In the genomic region with DNA sequence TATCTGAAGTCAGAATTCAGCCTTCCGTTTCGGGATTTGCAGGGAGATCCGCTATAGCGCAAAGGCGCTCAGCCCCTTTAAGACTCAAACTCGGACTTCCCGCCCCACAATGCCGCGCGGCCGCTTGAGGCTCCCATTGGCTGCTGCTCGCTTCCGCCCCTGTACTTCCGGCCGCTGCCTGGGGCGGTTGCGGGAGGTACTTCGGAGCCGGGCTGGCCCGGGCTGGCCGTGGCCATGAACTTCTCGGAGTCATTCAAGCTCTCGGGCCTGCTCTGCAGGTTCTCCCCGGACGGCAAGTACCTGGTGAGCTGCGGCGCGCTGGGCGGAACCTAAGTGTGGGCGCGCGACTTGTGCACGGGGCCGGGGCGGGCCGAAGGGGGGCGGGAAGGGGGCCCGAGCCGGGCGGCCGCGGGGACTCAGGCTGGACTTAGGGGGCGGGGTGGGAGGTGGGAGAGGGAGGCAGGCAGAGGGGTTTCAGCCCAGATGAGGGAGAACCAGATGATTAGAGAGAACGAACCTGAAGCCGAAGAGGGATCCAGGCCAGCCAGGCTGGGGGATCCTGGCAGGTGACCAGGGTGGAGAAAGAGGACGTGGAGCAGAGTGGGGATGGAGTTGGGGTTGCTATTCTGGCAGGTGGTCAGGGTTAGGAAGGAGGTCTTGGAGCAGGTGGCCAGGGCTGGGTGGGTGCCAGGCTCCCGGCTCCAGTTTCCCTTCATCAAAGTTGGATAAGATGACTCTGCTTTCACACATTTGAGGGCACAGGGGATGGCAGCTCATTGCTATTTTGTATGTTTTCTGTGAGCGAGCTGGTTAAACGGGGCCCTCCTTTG, we compare ENCODE assay signal across 8 mouse cellular contexts. TPM values are rescaled to one million over a fixed set of nuclear protein-coding genes. Genes with fewer than 3 reads are reported as not detected.
A peak's percentile ranks its signal among the peaks of the same experiment; 100 is the strongest.
DNase-seq lines count a peak whose midpoint lies in the region; ATAC-seq and TF ChIP-seq lines count a peak whose summit lies in the region.

Gene Wrap73, plus strand, starts transcription at position 162 of the 830 bp plus-strand sequence.

- no peaks in the 10 kb centered on the region for H3K9me3 ChIP-seq in forebrain, embryonic 13.5 days (replicated peaks)

- peak; percentile 59; the same call in 1 of the 2 replicates for TF ChIP-seq POLR2A in lung, adult 2 months (IDR thresholded peaks at IDR 0.05; ENCODE audit: borderline replicate concordance, extremely low read depth, low read depth, low read length)

- H3K4me3 ChIP-seq in forebrain, embryonic 13.5 days, result peak within 1 kb of the TSS; percentile 83
- H3K4me3 ChIP-seq in lung, adult 2 months (replicated peaks; ENCODE audit: extremely low read depth, low read depth, low read length), result peak within 1 kb of the TSS; percentile 99

- DNase-seq in ES-CJ7 (ENCODE audit: low read depth, low spot score), result peak; percentile 90
- DNase-seq in heart, postnatal 10 days, result peak; percentile 93 to 94
- DNase-seq in large intestine, adult 2 months (ENCODE audit: low read depth, low spot score), result peak; percentile 58
- peak; percentile 84 for DNase-seq in lung, adult 2 months
- peak; percentile 76 for DNase-seq in thymus, adult 18-20 months

- H3K4me1 ChIP-seq in forebrain, embryonic 13.5 days, result peaks cover 42% of the 10 kb centered on the region
- peaks cover 11% of the 10 kb centered on the region for H3K4me1 ChIP-seq in lung, adult 2 months (ENCODE audit: control insufficient read depth, insufficient read depth, low read length)

- H3K27me3 ChIP-seq in forebrain, embryonic 13.5 days, result peaks cover 44% of the 10 kb centered on the region

- H3K4me2 ChIP-seq in forebrain, embryonic 13.5 days, result peak within 1 kb of the TSS; percentile 86

- TF ChIP-seq CTCF in lung, adult 2 months (IDR thresholded peaks at IDR 0.05; ENCODE audit: insufficient read depth, low read length), result no peak

- H3K36me3 ChIP-seq in forebrain, embryonic 13.5 days (ENCODE audit: poor library complexity, severe bottlenecking), result peaks cover 14% of the 10 kb centered on the region

- peak within 1 kb of the TSS; percentile 81 for H3K9ac ChIP-seq in forebrain, embryonic 13.5 days

- 2% methylated on average over 48 of the region's 49 CpGs for WGBS in forebrain, embryonic 13.5 days
- under 1% methylated on average over 49 of the region's 49 CpGs for WGBS in large intestine, adult 2 months
- 2% methylated on average over 48 of the region's 49 CpGs for WGBS in lung, adult 2 months

- ATAC-seq in cerebellum, adult (ENCODE audit: insufficient number of reproducible peaks, low FRiP score, low TSS enrichment), result peak; percentile 88
- peak; percentile 96 for ATAC-seq in forebrain, embryonic 13.5 days
- ATAC-seq in neutrophil, adult 5-6 weeks (ENCODE audit: extremely low read depth, insufficient number of reproducible peaks, low FRiP score, poor library complexity, severe bottlenecking), result peak; percentile 96

- peak within 1 kb of the TSS; percentile 57 for H3K27ac ChIP-seq in forebrain, embryonic 13.5 days

- intact Hi-C loops in heart, postnatal 10 days (cut with DNase I), result loop anchor here (1.0 kb wide), 1 partner anchor 17 kb away; no protein-coding TSS in a partner anchor

RNA-seq across cellular contexts. Expression of gene Wrap73, which starts in this region (rescaled TPM):
- polyA plus RNA-seq in forebrain, embryonic 13.5 days (2015; fragmentation: Nextera tagmentation; extraction: Ambion mirVana), result 59.2 and 61.4 TPM in 2 replicates
- total RNA-seq in heart, postnatal 10 days (2021), result 10 to 100 TPM; 10.2 to 13.2 TPM
- 20.8 and 21.7 TPM in 2 replicates for polyA plus RNA-seq in large intestine, adult 2 months (2012; rRNA removed)
- polyA plus RNA-seq in lung, adult 2 months (2012; rRNA removed), result 20.2 and 20.3 TPM in 2 replicates
- 8.8 and 27.4 TPM in 2 replicates for total RNA-seq in neutrophil, adult 5-6 weeks (2017)

Comparison
In these comparisons a context has a peak if more than half of its experiments do, and no peak if none do; other contexts are left out.
1. Peak in every context shown above with its lines: DNase-seq, ATAC-seq, H3K4me3 ChIP-seq and H3K27ac ChIP-seq.